8 mouse cellular contexts compared by ENCODE assay signal in the genomic region with DNA sequence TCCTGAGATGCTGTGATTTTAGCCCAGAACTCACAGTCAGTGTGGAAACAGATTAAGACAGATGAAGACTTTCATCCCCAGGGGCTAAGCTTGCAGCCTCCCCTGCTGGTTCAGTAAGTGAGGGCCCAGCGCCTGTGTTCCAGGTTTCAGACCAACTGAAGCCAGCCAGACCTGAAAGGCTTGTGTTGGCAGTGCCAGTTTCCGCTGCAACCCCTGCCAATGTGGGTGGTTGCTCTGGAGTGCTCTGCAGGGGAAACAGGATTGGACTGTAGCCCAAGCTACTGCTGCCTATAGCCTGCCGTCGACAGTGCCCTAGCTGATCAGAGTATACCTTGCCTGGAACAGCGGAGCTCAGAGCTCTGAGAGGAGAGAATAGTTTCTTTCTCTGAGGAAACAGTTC. TPM values are rescaled to one million over a fixed set of nuclear protein-coding genes. Genes with fewer than 3 reads are reported as not detected.
DNase-seq lines count a peak whose midpoint lies in the region; ATAC-seq and TF ChIP-seq lines count a peak whose summit lies in the region.

No protein-coding gene starts in this region.

- no peak overlapping the region for H3K9ac ChIP-seq in forebrain, embryonic 15.5 days (replicated peaks)
- H3K9ac ChIP-seq in forebrain, embryonic 11.5 days (ENCODE audit: low read length) = no peak overlapping the region
- no peak overlapping the region for H3K9ac ChIP-seq in hindbrain, postnatal 0 days (replicated peaks; ENCODE audit: low read length)
- no peak overlapping the region for H3K9ac ChIP-seq in lung, embryonic 15.5 days

- no peak for TF ChIP-seq POLR2A in thymus, adult 2 months (IDR thresholded peaks at IDR 0.05; ENCODE audit: control insufficient read depth, extremely low read depth, insufficient read depth, low read length, poor library complexity)

- TF ChIP-seq CTCF in hindbrain, postnatal 0 days (IDR thresholded peaks at IDR 0.05; ENCODE audit: low read depth) = peak; percentile 64
- no peak for TF ChIP-seq CTCF in thymus, adult 2 months (IDR thresholded peaks at IDR 0.05; ENCODE audit: borderline replicate concordance, control insufficient read depth, extremely low read depth, insufficient read depth, low read length, poor library complexity)

- no peak overlapping the region for H3K4me2 ChIP-seq in forebrain, embryonic 15.5 days (replicated peaks)
- H3K4me2 ChIP-seq in forebrain, embryonic 11.5 days (ENCODE audit: low read depth, low read length, severe bottlenecking) = no peak overlapping the region
- H3K4me2 ChIP-seq in hindbrain, postnatal 0 days (ENCODE audit: low read depth, low read length) = no peak overlapping the region
- H3K4me2 ChIP-seq in lung, embryonic 15.5 days = no peak overlapping the region

- H3K27ac ChIP-seq in forebrain, embryonic 15.5 days (replicated peaks) = no peak overlapping the region
- no peak overlapping the region for H3K27ac ChIP-seq in forebrain, embryonic 11.5 days (ENCODE audit: low read depth, low read length)
- no peak overlapping the region for H3K27ac ChIP-seq in hindbrain, postnatal 0 days
- H3K27ac ChIP-seq in lung, embryonic 15.5 days = peak overlapping the region; percentile 5; the same call in 1 of the 2 replicates
- H3K27ac ChIP-seq in thymus, adult 2 months (ENCODE audit: control insufficient read depth, insufficient read depth, low read length) = no peak overlapping the region

- ATAC-seq in forebrain, embryonic 15.5 days (replicated peaks) = peak; percentile 71
- no peak for ATAC-seq in forebrain, embryonic 11.5 days (replicated peaks; ENCODE audit: low FRiP score)
- ATAC-seq in hindbrain, postnatal 0 days = peak; percentile 68
- ATAC-seq in lung, embryonic 15.5 days (ENCODE audit: borderline replicate concordance, extremely low read depth, low FRiP score, low TSS enrichment) = no peak
- ATAC-seq in monocyte, adult 5-6 weeks (replicated peaks; ENCODE audit: insufficient number of reproducible peaks, low FRiP score, low TSS enrichment, poor library complexity, severe bottlenecking) = no peak

- 49% methylated on average over 5 of the region's 5 CpGs for WGBS in forebrain, embryonic 15.5 days
- WGBS in forebrain, embryonic 11.5 days = 84% methylated on average over 5 of the region's 5 CpGs
- 42% methylated on average over 5 of the region's 5 CpGs for WGBS in hindbrain, postnatal 0 days
- WGBS in lung, embryonic 15.5 days = 76% methylated on average over 5 of the region's 5 CpGs
- WGBS in thymus, adult 2 months = 92% methylated on average over 5 of the region's 5 CpGs

- H3K9me3 ChIP-seq in forebrain, embryonic 15.5 days = no peaks in the 10 kb centered on the region
- no peaks in the 10 kb centered on the region for H3K9me3 ChIP-seq in forebrain, embryonic 11.5 days (ENCODE audit: control insufficient read depth, low read length)
- H3K9me3 ChIP-seq in hindbrain, postnatal 0 days (ENCODE audit: low read length) = no peaks in the 10 kb centered on the region
- H3K9me3 ChIP-seq in lung, embryonic 15.5 days = no peaks in the 10 kb centered on the region

- H3K27me3 ChIP-seq in forebrain, embryonic 15.5 days = no peaks in the 10 kb centered on the region
- H3K27me3 ChIP-seq in forebrain, embryonic 11.5 days (ENCODE audit: control insufficient read depth, insufficient read depth, low read length) = no peaks in the 10 kb centered on the region
- no peaks in the 10 kb centered on the region for H3K27me3 ChIP-seq in hindbrain, postnatal 0 days (ENCODE audit: insufficient read depth, low read length)
- H3K27me3 ChIP-seq in lung, embryonic 15.5 days = no peaks in the 10 kb centered on the region
- H3K27me3 ChIP-seq in thymus, adult 2 months (ENCODE audit: control insufficient read depth, insufficient read depth, low read length) = no peaks in the 10 kb centered on the region

- H3K36me3 ChIP-seq in forebrain, embryonic 15.5 days = no peaks in the 10 kb centered on the region
- no peaks in the 10 kb centered on the region for H3K36me3 ChIP-seq in forebrain, embryonic 11.5 days (ENCODE audit: control insufficient read depth, insufficient read depth, low read length)
- H3K36me3 ChIP-seq in hindbrain, postnatal 0 days (ENCODE audit: insufficient read depth, low read length) = no peaks in the 10 kb centered on the region; the same call in 1 of the 2 replicates
- no peaks in the 10 kb centered on the region for H3K36me3 ChIP-seq in lung, embryonic 15.5 days
- H3K36me3 ChIP-seq in thymus, adult 2 months (ENCODE audit: control insufficient read depth, insufficient read depth, low read length) = no peaks in the 10 kb centered on the region

- H3K4me3 ChIP-seq in forebrain, embryonic 15.5 days = no peak overlapping the region
- H3K4me3 ChIP-seq in forebrain, embryonic 11.5 days (ENCODE audit: low read depth, low read length) = no peak overlapping the region
- no peak overlapping the region for H3K4me3 ChIP-seq in hindbrain, postnatal 0 days (ENCODE audit: low read length)
- H3K4me3 ChIP-seq in lung, embryonic 15.5 days = no peak overlapping the region
- no peak overlapping the region for H3K4me3 ChIP-seq in thymus, adult 2 months (ENCODE audit: control insufficient read depth, insufficient read depth, low read length)

- peaks cover 37% of the 10 kb centered on the region for H3K4me1 ChIP-seq in forebrain, embryonic 15.5 days
- peaks cover 6% of the 10 kb centered on the region; the same call in 1 of the 2 replicates for H3K4me1 ChIP-seq in forebrain, embryonic 11.5 days (replicated peaks; ENCODE audit: control insufficient read depth, insufficient read depth, low read length)
- peaks cover 20% of the 10 kb centered on the region for H3K4me1 ChIP-seq in hindbrain, postnatal 0 days (ENCODE audit: insufficient read depth, low read length)
- H3K4me1 ChIP-seq in lung, embryonic 15.5 days = peaks cover 40% of the 10 kb centered on the region
- H3K4me1 ChIP-seq in thymus, adult 2 months (replicated peaks; ENCODE audit: control insufficient read depth, insufficient read depth, low read length) = peaks cover 8% of the 10 kb centered on the region; the same call in 1 of the 2 replicates

- no peak for DNase-seq in forebrain, embryonic 11.5 days (ENCODE audit: low spot score)
- peak; percentile 51 for DNase-seq in urinary bladder, postnatal 14 days (ENCODE audit: low spot score)
- no peak for DNase-seq in urinary bladder, postnatal 4 days (ENCODE audit: low spot score in 2 of 2)
- DNase-seq in hindbrain, postnatal 0 days (ENCODE audit: low spot score) = peak; percentile 83
- DNase-seq in thymus, adult 2 months = no peak

RNA-seq across cellular contexts. Expression of a gene that starts 37.0 kb away (rescaled TPM):
- polyA plus RNA-seq in forebrain, embryonic 15.5 days (2015; fragmentation: Nextera tagmentation; extraction: Ambion mirVana) = 2.1 and 2.2 TPM in 2 replicates
- polyA plus RNA-seq in forebrain, embryonic 11.5 days (2014; fragmentation: Nextera tagmentation; extraction: Ambion mirVana) = 0.86 and 1.1 TPM in 2 replicates
- total RNA-seq in hindbrain, postnatal 0 days (2014; rRNA removed) = 8.5 and 12.9 TPM in 2 replicates
- polyA plus RNA-seq in hindbrain, postnatal 0 days (2015; fragmentation: Nextera tagmentation; extraction: Ambion mirVana) = 1.7 TPM in 2 replicates
- 20.1 and 21.7 TPM in 2 replicates for polyA plus RNA-seq in lung, embryonic 15.5 days (2015; fragmentation: Nextera tagmentation; extraction: Ambion mirVana)
- 10.6 and 14.1 TPM in 2 replicates for polyA plus RNA-seq in thymus, adult 2 months (2012; rRNA removed)
- 0.11 to 0.95 TPM (median 0.78 TPM) in 3 replicates for total RNA-seq in monocyte, adult 5-6 weeks (2017)

RNA-seq across cellular contexts. Expression of a gene that starts 46.4 kb away (rescaled TPM):
- 15.4 and 21.6 TPM in 2 replicates for polyA plus RNA-seq in forebrain, embryonic 15.5 days (2015; fragmentation: Nextera tagmentation; extraction: Ambion mirVana)
- 32.7 and 34.4 TPM in 2 replicates for polyA plus RNA-seq in forebrain, embryonic 11.5 days (2014; fragmentation: Nextera tagmentation; extraction: Ambion mirVana)
- total RNA-seq in hindbrain, postnatal 0 days (2014; rRNA removed) = 11.0 and 17.6 TPM in 2 replicates
- 11.7 and 15.7 TPM in 2 replicates for polyA plus RNA-seq in hindbrain, postnatal 0 days (2015; fragmentation: Nextera tagmentation; extraction: Ambion mirVana)
- 25.5 and 26.2 TPM in 2 replicates for polyA plus RNA-seq in lung, embryonic 15.5 days (2015; fragmentation: Nextera tagmentation; extraction: Ambion mirVana)
- polyA plus RNA-seq in thymus, adult 2 months (2012; rRNA removed) = 37.6 and 48.9 TPM in 2 replicates
- 8.5 to 15.8 TPM (median 9.5 TPM) in 3 replicates for total RNA-seq in monocyte, adult 5-6 weeks (2017)

RNA-seq across cellular contexts. Expression of a gene that starts 58.8 kb away (rescaled TPM):
- polyA plus RNA-seq in forebrain, embryonic 15.5 days (2015; fragmentation: Nextera tagmentation; extraction: Ambion mirVana) = 14.8 and 16.2 TPM in 2 replicates
- 21.8 and 24.0 TPM in 2 replicates for polyA plus RNA-seq in forebrain, embryonic 11.5 days (2014; fragmentation: Nextera tagmentation; extraction: Ambion mirVana)
- total RNA-seq in hindbrain, postnatal 0 days (2014; rRNA removed) = 31.3 and 39.2 TPM in 2 replicates
- 13.5 and 13.6 TPM in 2 replicates for polyA plus RNA-seq in hindbrain, postnatal 0 days (2015; fragmentation: Nextera tagmentation; extraction: Ambion mirVana)
- 20.4 and 21.0 TPM in 2 replicates for polyA plus RNA-seq in lung, embryonic 15.5 days (2015; fragmentation: Nextera tagmentation; extraction: Ambion mirVana)
- polyA plus RNA-seq in thymus, adult 2 months (2012; rRNA removed) = 28.3 and 33.8 TPM in 2 replicates
- total RNA-seq in monocyte, adult 5-6 weeks (2017) = 3.0 to 22.9 TPM (median 3.2 TPM) in 3 replicates

Comparison
In these comparisons a context has a peak if more than half of its experiments do, and no peak if none do; other contexts are left out.
1. ATAC-seq: peak in forebrain, embryonic 15.5 days (single experiment) and hindbrain, postnatal 0 days (single experiment); none in forebrain, embryonic 11.5 days (single experiment), lung, embryonic 15.5 days (single experiment) and monocyte, adult 5-6 weeks (single experiment).
2. DNase-seq: peak in urinary bladder, postnatal 14 days (single experiment) and hindbrain, postnatal 0 days (single experiment); none in forebrain, embryonic 11.5 days (single experiment), urinary bladder, postnatal 4 days (0 of 2) and thymus, adult 2 months (single experiment).